Mouse (Mus musculus) CH12.LX (cell line): Measurements from ENCODE around the gene Klhl35. TPM values are rescaled to one million over a fixed set of nuclear protein-coding genes. Genes with fewer than 3 reads are reported as not detected.

Source experiments
- DNase-seq: peaks from one replicate; pipeline ENCODE4 v3.0.0-alpha.2; 2013; ENCODE audit errors: extremely low read depth
- H3K27ac ChIP-seq: 2 replicates; pipeline ENCODE4 v1.5.1; 2012; ENCODE audit warnings: low read depth, mild to moderate bottlenecking, control low read depth, moderate library complexity; ENCODE audit not compliant: insufficient read depth
- H3K27me3 ChIP-seq: replicated peaks from 2 replicates; pipeline ENCODE3; 2012; ENCODE audit warnings: inconsistent platforms
- H3K36me3 ChIP-seq, 2 experiments: replicated peaks in 1 of 2; 2 replicates each; pipeline versions ENCODE3 to v1.6.1; 2012; ENCODE audit warnings: inconsistent platforms in 1 of 2, low read length in 1 of 2, mild to moderate bottlenecking in 1 of 2, mixed read lengths in 1 of 2, moderate library complexity in 1 of 2; ENCODE audit not compliant: control insufficient read depth in 1 of 2, insufficient read depth in 1 of 2
- H3K4me1 ChIP-seq, 2 experiments: 2 replicates each; pipeline ENCODE4 v1.6.1; 2012; ENCODE audit warnings: inconsistent platforms in 1 of 2, moderate library complexity in 1 of 2; ENCODE audit not compliant: insufficient read depth in 2 of 2, control insufficient read depth in 1 of 2
- H3K4me2 ChIP-seq: 2 replicates; pipeline ENCODE4 v1.6.1; 2012; ENCODE audit warnings: low read depth, mild to moderate bottlenecking, control low read depth; ENCODE audit not compliant: poor library complexity, insufficient read depth, severe bottlenecking
- H3K4me3 ChIP-seq, 3 experiments: fragments of 150-350 bp in 1 of 3; sonication (generic) in 1 of 3; replicated peaks in 1 of 3; 2 replicates each; pipeline versions ENCODE3 to v1.5.1; 2011 to 2012; ENCODE audit warnings: low read depth in 2 of 3, low read length in 2 of 3, mild to moderate bottlenecking in 2 of 3, moderate library complexity in 2 of 3, control low read depth in 1 of 3, improper control_type of control experiment in 1 of 3, inconsistent platforms in 1 of 3, mixed read lengths in 1 of 3; ENCODE audit not compliant: poor library complexity in 1 of 3
- H3K79me2 ChIP-seq: replicated peaks from 2 replicates; pipeline ENCODE4 v1.6.1; 2012; ENCODE audit warnings: mild to moderate bottlenecking, moderate library complexity; ENCODE audit not compliant: control insufficient read depth, poor library complexity, insufficient read depth, severe bottlenecking; ENCODE audit errors: extremely low read depth
- H3K9ac ChIP-seq: 2 replicates; pipeline ENCODE4 v1.6.1; 2012; ENCODE audit warnings: low read depth, mild to moderate bottlenecking, control low read depth, moderate library complexity; ENCODE audit not compliant: insufficient read depth
- H3K9me3 ChIP-seq: replicated peaks from 2 replicates; pipeline ENCODE3; 2012; ENCODE audit warnings: low read length, inconsistent platforms, mixed read lengths
- BHLHE40 ChIP-seq: IDR thresholded peaks from 2 replicates; pipeline ENCODE4 v1.6.1; 2011; ENCODE audit warnings: mild to moderate bottlenecking, low read depth, low read length, improper control_type of control experiment
- CHD1 ChIP-seq: IDR thresholded peaks from 2 replicates; pipeline ENCODE4 v1.6.1; 2012; ENCODE audit warnings: low read depth, low read length, improper control_type of control experiment, inconsistent platforms
- CHD2 ChIP-seq: IDR thresholded peaks from 2 replicates; pipeline ENCODE4 v1.6.1; 2011; ENCODE audit warnings: low read length, improper control_type of control experiment
- EP300 ChIP-seq: IDR thresholded peaks from 2 replicates; pipeline ENCODE4 v1.6.1; 2011; ENCODE audit warnings: low read length, improper control_type of control experiment
- ETS1 ChIP-seq: conservative IDR thresholded peaks from 2 replicates; pipeline ENCODE4 v1.6.1; 2012; ENCODE audit warnings: low read depth, mild to moderate bottlenecking, inconsistent platforms, low read length, improper control_type of control experiment, moderate library complexity
- GABPA ChIP-seq: IDR thresholded peaks from 2 replicates; pipeline ENCODE4 v1.6.1; 2012; ENCODE audit warnings: low read depth, low read length, improper control_type of control experiment, inconsistent platforms; ENCODE audit not compliant: insufficient replicate concordance
- HCFC1 ChIP-seq: IDR thresholded peaks from 2 replicates; pipeline ENCODE4 v1.6.1; 2012; ENCODE audit warnings: low read depth, mild to moderate bottlenecking, inconsistent platforms, low read length, improper control_type of control experiment
- IRF4 ChIP-seq: IDR thresholded peaks from 2 replicates; pipeline ENCODE4 v1.6.1; 2014; ENCODE audit warnings: low read depth, mild to moderate bottlenecking, inconsistent platforms, low read length, improper control_type of control experiment
- JUN ChIP-seq: IDR thresholded peaks from 2 replicates; pipeline ENCODE4 v1.6.1; 2011; ENCODE audit warnings: low read depth, mild to moderate bottlenecking, low read length, improper control_type of control experiment, moderate library complexity; ENCODE audit not compliant: insufficient read depth
- KAT2A ChIP-seq: IDR thresholded peaks from 2 replicates; pipeline ENCODE4 v1.6.1; 2012; ENCODE audit warnings: low read length, improper control_type of control experiment, inconsistent platforms; ENCODE audit not compliant: insufficient replicate concordance
- MAFK ChIP-seq: IDR thresholded peaks from 2 replicates; pipeline ENCODE4 v1.6.1; 2011; ENCODE audit warnings: low read length, improper control_type of control experiment; ENCODE audit not compliant: insufficient replicate concordance
- MAX ChIP-seq: IDR thresholded peaks from 2 replicates; pipeline ENCODE4 v1.6.1; 2011; ENCODE audit warnings: low read length, improper control_type of control experiment
- MAZ ChIP-seq: IDR thresholded peaks from 2 replicates; pipeline ENCODE4 v1.6.1; 2012; ENCODE audit warnings: low read depth, mild to moderate bottlenecking, inconsistent platforms, low read length, improper control_type of control experiment, moderate library complexity
- MEF2A ChIP-seq: IDR thresholded peaks from 2 replicates; pipeline ENCODE4 v1.6.1; 2014; ENCODE audit warnings: low read depth, mild to moderate bottlenecking, inconsistent platforms, low read length, improper control_type of control experiment, borderline replicate concordance
- MYC ChIP-seq: IDR thresholded peaks from 2 replicates; pipeline ENCODE4 v1.6.1; 2011; ENCODE audit warnings: low read depth, mild to moderate bottlenecking, improper control_type of control experiment, low read length
- NRF1 ChIP-seq: IDR thresholded peaks from 2 replicates; pipeline ENCODE4 v1.6.1; 2014; ENCODE audit warnings: low read depth, mild to moderate bottlenecking, inconsistent platforms, low read length, improper control_type of control experiment, moderate library complexity
- PAX5 ChIP-seq: IDR thresholded peaks from 2 replicates; pipeline ENCODE4 v1.6.1; 2012; ENCODE audit warnings: low read length, inconsistent platforms, mixed read lengths
- POLR2A ChIP-seq: IDR thresholded peaks from 2 replicates; pipeline ENCODE4 v1.6.1; 2011; ENCODE audit warnings: low read depth, mild to moderate bottlenecking, improper control_type of control experiment, low read length
- POLR2AphosphoS2 ChIP-seq: IDR thresholded peaks from 2 replicates; pipeline ENCODE4 v1.6.1; 2011; ENCODE audit warnings: low read depth, low read length, improper control_type of control experiment
- RCOR1 ChIP-seq: conservative IDR thresholded peaks from 2 replicates; pipeline ENCODE4 v1.6.1; 2012; ENCODE audit warnings: low read depth, mild to moderate bottlenecking, inconsistent platforms, low read length, improper control_type of control experiment
- SIN3A ChIP-seq: IDR thresholded peaks from 2 replicates; pipeline ENCODE4 v1.6.1; 2012; ENCODE audit warnings: low read length, improper control_type of control experiment, inconsistent platforms
- SMC3 ChIP-seq: IDR thresholded peaks from 2 replicates; pipeline ENCODE4 v1.6.1; 2011; ENCODE audit warnings: low read depth, low read length, improper control_type of control experiment
- TBP ChIP-seq: conservative IDR thresholded peaks from 2 replicates; pipeline ENCODE4 v1.6.1; 2011; ENCODE audit warnings: low read depth, low read length, improper control_type of control experiment
- TCF12 ChIP-seq: IDR thresholded peaks from 2 replicates; pipeline ENCODE4 v1.6.1; 2014; ENCODE audit warnings: low read depth, mild to moderate bottlenecking, inconsistent platforms, low read length, improper control_type of control experiment
- UBTF ChIP-seq: IDR thresholded peaks from 2 replicates; pipeline ENCODE4 v1.6.1; 2012; ENCODE audit warnings: low read depth, mild to moderate bottlenecking, inconsistent platforms, low read length, improper control_type of control experiment, moderate library complexity
- USF1 ChIP-seq: IDR thresholded peaks from 2 replicates; pipeline ENCODE4 v1.6.1; 2014; ENCODE audit warnings: low read depth, mild to moderate bottlenecking, inconsistent platforms, low read length, improper control_type of control experiment
- ZKSCAN1 ChIP-seq: IDR thresholded peaks from 2 replicates; pipeline ENCODE4 v1.6.1; 2012; ENCODE audit warnings: low read depth, inconsistent platforms, low read length, improper control_type of control experiment, borderline replicate concordance
- ZNF384 ChIP-seq: IDR thresholded peaks from 2 replicates; pipeline ENCODE4 v1.6.1; 2012; ENCODE audit warnings: low read depth, low read length, improper control_type of control experiment, inconsistent platforms
- dilution Hi-C: fragments of 300-500 bp; cut with MboI; formaldehyde crosslinking; loops from 2 replicates; pipeline ENCODE4 v1.14.3; 2020; ENCODE audit warnings: low sequenced_read_pairs; ENCODE audit not compliant: extremely low pct_unique_long_range_greater_than_20kb, extremely low pct_ligation_motif_present
- in situ Hi-C: fragments of 300-500 bp; cut with MboI; formaldehyde crosslinking; loops from 3 replicates; pipeline ENCODE4 v1.14.3; 2019; ENCODE audit warnings: low sequenced_read_pairs, low pct_ligation_motif_present, low pct_unique_long_range_greater_than_20kb, mixed read lengths
- polyA plus RNA-seq: library from polyadenylated mRNA; unstranded; fragments of >175 nt; gene quantifications from 2 replicates; pipeline ENCODE4 v1.2.1, GENCODE M21; 2012; ENCODE audit warnings: low read depth; ENCODE audit not compliant: insufficient read length
- total RNA-seq, 2 experiments: library from RNA; depleted of rRNA; stranded (reverse); fragments of 300-350 nt in 1 of 2; fragments of >200 nt in 1 of 2; gene quantifications; 2 replicates each; pipeline ENCODE4 v1.2.3; 2012 to 2014

The Klhl35 gene
- total and polyA plus RNA-seq, 3 experiments, result not detected

- no peak overlapping the region for H3K9ac ChIP-seq
- peaks cover 6% of the 10 kb centered on the region for H3K27me3 ChIP-seq
- no peak overlapping the region for H3K4me3 ChIP-seq
- TF ChIP-seq NRF1 (no peak), IRF4 (no peak), GABPA (no peak), MAZ (no peak), KAT2A (no peak), POLR2A (no peak), ZKSCAN1 (no peak), BHLHE40 (no peak), RCOR1 (no peak), SMC3 (no peak), CHD2 (no peak), PAX5 (no peak), UBTF (no peak), HCFC1 (no peak)
- no peak overlapping the region for H3K4me2 ChIP-seq
- in situ Hi-C loops, result no loop called here
- H3K27ac ChIP-seq, result no peak overlapping the region
- peaks cover 38% of the 10 kb centered on the region for H3K79me2 ChIP-seq
- dilution Hi-C loops, result no loop called here
- H3K4me1 ChIP-seq, result peaks cover 14 to 27% of the 10 kb centered on the region in 2 experiments; a peak in 3 of 4 replicates
- no peak for DNase-seq
- H3K9me3 ChIP-seq, result no peaks in the 10 kb centered on the region
- H3K36me3 ChIP-seq, result peaks cover 28 to 32% of the 10 kb centered on the region in 2 experiments
Measured at GRCm38 (mm10) chr7:99484679-99485078, 18.9 kb downstream of the Klhl35 start.

DNA sequence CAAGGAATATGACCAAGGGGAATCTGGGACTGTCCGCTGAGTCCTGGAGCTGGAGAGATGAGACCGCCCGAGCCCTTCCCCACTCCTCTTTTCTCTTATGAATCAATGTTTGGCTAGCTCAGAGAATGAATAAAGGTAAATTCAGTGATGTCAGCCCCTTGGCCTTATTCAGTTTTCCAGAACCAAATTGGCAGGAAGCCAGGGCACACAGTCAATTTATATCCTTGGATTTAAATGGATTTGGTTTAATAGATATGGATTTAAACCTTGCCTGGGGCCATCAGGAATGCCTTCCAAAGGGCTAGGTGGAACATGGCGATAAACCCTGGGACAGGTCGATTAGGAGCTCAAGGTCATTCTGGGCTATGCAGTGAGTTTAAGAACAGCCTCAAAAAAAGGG lies 23.9 kb downstream of the Klhl35 start:
- DNase-seq, result no peak
- no peak overlapping the region for H3K4me2 ChIP-seq
- H3K9ac ChIP-seq, result no peak overlapping the region
- peaks cover 5% of the 10 kb centered on the region for H3K9me3 ChIP-seq
- TF ChIP-seq PAX5 (no peak), ETS1 (no peak), MAX (no peak), POLR2A (no peak), USF1 (no peak), MEF2A (no peak), MYC (no peak), SIN3A (no peak), TCF12 (no peak), JUN (no peak), MAFK (no peak), NRF1 (no peak), CHD1 (no peak), TBP (no peak), ZNF384 (no peak), POLR2AphosphoS2 (no peak), EP300 (no peak)
- dilution Hi-C loops (no loop called here), in situ Hi-C loops (no loop called here)
- H3K36me3 ChIP-seq, result no peaks in the 10 kb centered on the region
- no peak overlapping the region for H3K27ac ChIP-seq
- H3K4me3 ChIP-seq, result no peak overlapping the region
- H3K4me1 ChIP-seq, result no peaks in the 10 kb centered on the region
- no peaks in the 10 kb centered on the region for H3K79me2 ChIP-seq
- H3K27me3 ChIP-seq, result peaks cover 6% of the 10 kb centered on the region
